Mouse (Mus musculus): ENCODE data around the gene Stx3. TPM values are rescaled to one million over a fixed set of nuclear protein-coding genes. Genes with fewer than 3 reads are reported as not detected.

Stx3 gene
- 17.1 TPM for polyA plus RNA-seq (2014; fragmentation: Illumina TruSeq; extraction: RNeasy Lipid Tissue Mini Kit (QIAGEN cat#74804); ENCODE audit: low read depth, low replicate concordance)

DNA sequence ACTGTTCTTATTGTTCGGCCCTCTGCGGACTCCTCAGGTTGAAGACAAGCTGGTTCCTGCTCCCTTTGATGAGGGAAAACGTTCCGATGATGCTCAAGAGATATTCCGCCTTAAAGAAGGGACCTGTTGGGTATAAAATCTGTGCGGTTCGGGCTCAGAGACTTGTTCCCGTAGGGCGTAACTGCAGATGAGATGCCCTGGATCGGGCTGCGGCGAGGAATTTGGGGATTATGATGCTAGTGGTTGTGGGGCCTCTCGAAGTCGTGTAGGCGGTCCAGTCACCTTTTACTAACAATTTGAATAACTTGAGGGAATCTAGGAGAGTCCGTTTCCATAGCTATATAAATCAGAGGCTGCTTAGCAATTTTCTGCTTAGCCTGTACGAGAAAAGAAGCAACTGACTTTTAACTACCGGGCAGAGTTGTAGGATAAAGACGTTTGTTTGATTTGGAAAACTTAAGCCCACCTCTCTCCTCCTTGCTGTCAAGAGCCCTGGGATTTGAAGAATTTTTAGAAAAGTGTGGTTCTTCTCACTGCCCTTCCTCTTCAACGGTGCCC is at the start of gene Stx3:
Gene Stx3 (minus strand): TSS at position 261 of the 558 bp plus-strand sequence.

DNA sequence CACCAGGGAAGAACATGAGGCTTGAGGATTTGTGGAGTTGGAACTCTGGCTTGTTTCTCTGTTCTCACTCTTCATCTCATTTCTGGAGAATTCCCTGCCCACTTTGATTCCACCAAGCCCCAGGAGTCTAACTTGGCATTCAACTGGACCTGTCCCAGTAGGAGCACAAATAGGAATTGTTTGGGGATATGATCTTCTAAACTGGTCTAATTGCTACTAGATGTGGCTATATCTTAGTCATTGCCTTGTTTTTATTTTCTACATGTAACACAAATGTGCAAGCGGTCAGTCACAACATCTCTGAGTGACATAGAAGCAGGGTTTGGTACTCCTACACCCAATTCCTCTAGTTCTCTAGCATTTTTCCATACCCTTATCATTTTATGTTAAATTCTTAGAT is 41.8 kb upstream of the Stx3 start, which contains the start of gene Olfr1418:
Gene Olfr1418 (minus strand): TSS at position 101 of the 400 bp plus-strand sequence.

DNA sequence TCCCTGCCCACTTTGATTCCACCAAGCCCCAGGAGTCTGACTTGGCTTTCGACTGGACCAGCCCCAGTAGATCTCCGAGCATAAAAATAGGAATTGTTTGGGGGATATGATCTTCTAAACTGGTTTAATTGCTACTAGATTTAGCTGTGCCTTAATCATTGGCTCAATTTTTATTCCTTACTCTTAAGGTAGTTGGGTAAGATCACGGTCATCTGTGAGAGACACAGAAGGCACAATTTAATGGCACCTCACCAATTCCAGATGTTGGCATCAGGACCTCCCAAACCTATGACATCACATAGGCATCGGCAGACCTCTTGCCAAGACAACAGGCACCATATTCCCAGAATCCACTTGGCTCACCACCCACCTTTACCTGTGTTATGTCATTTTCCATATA is 19.9 kb upstream of the Stx3 start, which contains the start of gene Olfr1417:
Gene Olfr1417 (minus strand): TSS at position 101 of the 400 bp plus-strand sequence.

DNA sequence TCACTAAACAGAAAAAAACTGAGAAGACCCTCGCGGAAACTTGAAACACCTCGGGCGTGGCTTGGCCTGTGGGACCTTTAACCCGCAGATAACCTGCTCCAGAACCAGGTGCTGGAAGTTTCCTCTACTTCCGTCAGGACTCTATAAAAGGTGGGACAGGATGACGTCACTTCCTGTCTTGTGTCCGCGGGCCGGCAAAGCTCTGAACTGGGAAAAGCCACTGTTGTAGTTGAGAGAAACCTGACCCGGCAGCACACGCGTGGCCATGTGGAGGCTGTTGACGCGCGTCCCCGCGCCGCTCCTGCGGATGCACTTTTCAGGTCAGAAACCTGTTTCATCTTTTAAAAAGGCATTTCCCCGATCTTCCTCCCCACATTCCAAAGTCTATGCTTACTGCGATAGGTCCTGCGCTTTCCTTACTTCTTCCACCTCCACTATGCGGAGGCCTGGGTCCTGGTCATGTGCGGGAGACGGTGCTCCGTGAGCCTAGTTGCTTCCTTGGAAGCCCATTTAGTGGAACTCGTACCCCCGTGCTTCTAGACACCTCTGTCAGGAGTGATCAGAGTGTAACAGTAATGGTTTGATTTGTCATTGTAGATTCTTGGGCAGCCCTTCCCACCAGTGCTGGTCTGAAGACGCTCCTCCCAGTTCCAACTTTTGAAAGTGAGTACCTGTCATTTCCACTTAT is 48.9 kb downstream of the Stx3 start, which contains the start of gene Mrpl16:
Gene Mrpl16 (plus strand): TSS at position 187 of the 688 bp plus-strand sequence.

DNA sequence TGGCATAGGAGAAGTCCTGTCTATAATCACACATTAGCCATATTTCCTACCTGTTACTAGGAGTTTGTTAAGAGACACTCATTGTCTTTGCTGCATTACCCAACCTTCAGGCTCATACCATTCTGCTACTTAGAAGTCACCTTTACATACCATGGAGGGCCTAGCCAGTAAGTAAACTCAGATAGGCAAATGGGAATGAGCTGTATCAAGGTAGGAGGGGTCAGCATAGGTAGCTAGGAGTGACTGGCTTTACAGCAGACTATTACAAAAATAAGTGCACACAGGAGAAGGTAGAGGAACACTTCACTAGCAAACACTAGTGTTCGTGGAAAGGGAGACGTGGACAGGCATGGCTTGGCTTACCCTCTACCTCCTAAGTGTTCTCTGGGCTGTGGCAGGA is 71.9 kb downstream of the Stx3 start, which contains the start of gene Gif:
Gene Gif (plus strand): TSS at position 257 of the 400 bp plus-strand sequence.

Other genes with a start within 250 kb of the Stx3 start
- gene Ms4a6d, start 214.6 kb downstream of the Stx3 start, polyA plus RNA-seq (2014; fragmentation: Illumina TruSeq; extraction: RNeasy Lipid Tissue Mini Kit (QIAGEN cat#74804); ENCODE audit: low read depth, low replicate concordance), result 18.7 TPM
- 0.64 TPM for gene Ms4a2, start 195.7 kb downstream of the Stx3 start, polyA plus RNA-seq (2014; fragmentation: Illumina TruSeq; extraction: RNeasy Lipid Tissue Mini Kit (QIAGEN cat#74804); ENCODE audit: low read depth, low replicate concordance)
- not detected for gene Ms4a3, start 178.6 kb downstream of the Stx3 start, polyA plus RNA-seq (2014; fragmentation: Illumina TruSeq; extraction: RNeasy Lipid Tissue Mini Kit (QIAGEN cat#74804); ENCODE audit: low read depth, low replicate concordance)
- 3.6 TPM for gene Oosp2, start 158.8 kb downstream of the Stx3 start, polyA plus RNA-seq (2014; fragmentation: Illumina TruSeq; extraction: RNeasy Lipid Tissue Mini Kit (QIAGEN cat#74804); ENCODE audit: low read depth, low replicate concordance)
- 3.4 TPM for gene Oosp1, start 128.3 kb downstream of the Stx3 start, polyA plus RNA-seq (2014; fragmentation: Illumina TruSeq; extraction: RNeasy Lipid Tissue Mini Kit (QIAGEN cat#74804); ENCODE audit: low read depth, low replicate concordance)
- not detected for gene Oosp3, start 122.3 kb downstream of the Stx3 start, polyA plus RNA-seq (2014; fragmentation: Illumina TruSeq; extraction: RNeasy Lipid Tissue Mini Kit (QIAGEN cat#74804); ENCODE audit: low read depth, low replicate concordance)
- not detected for gene Gif, start 71.8 kb downstream of the Stx3 start, polyA plus RNA-seq (2014; fragmentation: Illumina TruSeq; extraction: RNeasy Lipid Tissue Mini Kit (QIAGEN cat#74804); ENCODE audit: low read depth, low replicate concordance)
- 58.3 TPM for gene Mrpl16, start 49.0 kb downstream of the Stx3 start, polyA plus RNA-seq (2014; fragmentation: Illumina TruSeq; extraction: RNeasy Lipid Tissue Mini Kit (QIAGEN cat#74804); ENCODE audit: low read depth, low replicate concordance)
- not detected for gene Olfr1417, start 19.8 kb upstream of the Stx3 start, polyA plus RNA-seq (2014; fragmentation: Illumina TruSeq; extraction: RNeasy Lipid Tissue Mini Kit (QIAGEN cat#74804); ENCODE audit: low read depth, low replicate concordance)
- not detected for gene Olfr1418, start 41.7 kb upstream of the Stx3 start, polyA plus RNA-seq (2014; fragmentation: Illumina TruSeq; extraction: RNeasy Lipid Tissue Mini Kit (QIAGEN cat#74804); ENCODE audit: low read depth, low replicate concordance)
- gene Olfr1419, start 55.7 kb upstream of the Stx3 start, polyA plus RNA-seq (2014; fragmentation: Illumina TruSeq; extraction: RNeasy Lipid Tissue Mini Kit (QIAGEN cat#74804); ENCODE audit: low read depth, low replicate concordance), result not detected
- gene Olfr1420, start 67.2 kb upstream of the Stx3 start, polyA plus RNA-seq (2014; fragmentation: Illumina TruSeq; extraction: RNeasy Lipid Tissue Mini Kit (QIAGEN cat#74804); ENCODE audit: low read depth, low replicate concordance), result not detected
- gene Patl1, start 93.0 kb upstream of the Stx3 start, polyA plus RNA-seq (2014; fragmentation: Illumina TruSeq; extraction: RNeasy Lipid Tissue Mini Kit (QIAGEN cat#74804); ENCODE audit: low read depth, low replicate concordance), result 39.1 TPM
- 51.8 TPM for gene Osbp, start 146.5 kb upstream of the Stx3 start, polyA plus RNA-seq (2014; fragmentation: Illumina TruSeq; extraction: RNeasy Lipid Tissue Mini Kit (QIAGEN cat#74804); ENCODE audit: low read depth, low replicate concordance)
- gene Olfr1423, start 221.9 kb upstream of the Stx3 start, polyA plus RNA-seq (2014; fragmentation: Illumina TruSeq; extraction: RNeasy Lipid Tissue Mini Kit (QIAGEN cat#74804); ENCODE audit: low read depth, low replicate concordance), result not detected
- not detected for gene Olfr1424, start 243.3 kb upstream of the Stx3 start, polyA plus RNA-seq (2014; fragmentation: Illumina TruSeq; extraction: RNeasy Lipid Tissue Mini Kit (QIAGEN cat#74804); ENCODE audit: low read depth, low replicate concordance)

Measured in adrenal gland, adult 10 weeks (tissue).